Mouse (Mus musculus) intestine, postnatal 0 days (tissue): ENCODE measurements at regions not wholly inside any gene's neighbourhood (a gene's known extent, or its start where the extent isn't known, plus 50 kb on each side); places are given as distances from the start of the nearest gene placed in this dataset.

Source experiments
- ATAC-seq: fragments of 200-750 bp; cut with Nextera tagmentation; 2 replicates; pipeline ENCODE4 v1.8.0; 2017; ENCODE audit warnings: mild to moderate bottlenecking, moderate TSS enrichment, moderate library complexity
- H3K27ac ChIP-seq: fragments of 300-500 bp; sonication (generic); 2 replicates; pipeline ENCODE4 v1.5.1; 2014; ENCODE audit warnings: mild to moderate bottlenecking, low read depth, low read length, moderate library complexity
- H3K27me3 ChIP-seq: fragments of 300-500 bp; sonication (generic); replicated peaks from 2 replicates; pipeline ENCODE4 v1.6.1; 2014; ENCODE audit warnings: low read length, mixed read lengths; ENCODE audit not compliant: control insufficient read depth, insufficient read depth
- H3K36me3 ChIP-seq: fragments of 300-500 bp; sonication (generic); 2 replicates; pipeline ENCODE4 v1.6.1; 2014; ENCODE audit warnings: mild to moderate bottlenecking, moderate library complexity; ENCODE audit not compliant: control insufficient read depth, insufficient read depth
- H3K4me1 ChIP-seq: fragments of 300-500 bp; sonication (generic); replicated peaks from 2 replicates; pipeline ENCODE4 v1.6.1; 2014; ENCODE audit warnings: antibody characterized with exemption, low read length, mixed read lengths; ENCODE audit not compliant: control insufficient read depth, insufficient read depth
- H3K4me2 ChIP-seq: fragments of 300-500 bp; sonication (generic); replicated peaks from 2 replicates; pipeline ENCODE4 v1.6.1; 2014; ENCODE audit warnings: low read depth, mild to moderate bottlenecking, moderate library complexity
- H3K4me3 ChIP-seq: fragments of 300-500 bp; sonication (generic); 2 replicates; pipeline ENCODE4 v1.5.1; 2014; ENCODE audit warnings: low read depth, low read length
- H3K9ac ChIP-seq: fragments of 300-500 bp; sonication (generic); 2 replicates; pipeline ENCODE4 v1.6.1; 2014; ENCODE audit warnings: mild to moderate bottlenecking, low read depth, low read length
- H3K9me3 ChIP-seq: fragments of 300-500 bp; sonication (generic); 2 replicates; pipeline ENCODE4 v1.6.1; 2016; ENCODE audit warnings: mixed run types; ENCODE audit not compliant: control insufficient read depth
- CTCF ChIP-seq: sonication (generic); IDR thresholded peaks from 2 replicates; pipeline ENCODE4 v1.5.1; 2016; ENCODE audit warnings: low read depth, mild to moderate bottlenecking, control low read depth, antibody characterized with exemption, moderate library complexity
- WGBS: fragments of 180-500 bp; shearing (Covaris S2); extraction: QIAGEN DNeasy Blood & Tissue Kit; methylation state at CpG from one replicate; pipeline ENCODE4 v1.1.7; 2014; 5-methylcytosine and 5-hydroxymethylcytosine counted together

GRCm38 (mm10) chr7:133304461-133304860 lies 180.3 kb upstream of the Ctbp2 start:
- no peak overlapping the region for H3K27ac ChIP-seq
- no peak overlapping the region for H3K4me2 ChIP-seq
- no peaks in the 10 kb centered on the region for H3K4me1 ChIP-seq
- H3K9me3 ChIP-seq = no peaks in the 10 kb centered on the region
- H3K36me3 ChIP-seq = no peaks in the 10 kb centered on the region
- 74% methylated on average over 5 of the region's 5 CpGs for WGBS
- TF ChIP-seq CTCF = no peak
- no peak overlapping the region for H3K4me3 ChIP-seq
- no peaks in the 10 kb centered on the region for H3K27me3 ChIP-seq
- no peak overlapping the region for H3K9ac ChIP-seq
- ATAC-seq = no peak

GRCm38 (mm10) chr7:133290471-133290870 lies 166.3 kb upstream of the Ctbp2 start:
- no peak for TF ChIP-seq CTCF
- no peak for ATAC-seq
- 82% methylated on average over 3 of the region's 3 CpGs for WGBS
- Histone ChIP-seq H3K27me3 (no peaks in the 10 kb centered on the region), H3K9me3 (no peaks in the 10 kb centered on the region), H3K27ac (no peak overlapping the region), H3K36me3 (no peaks in the 10 kb centered on the region), H3K4me1 (no peaks in the 10 kb centered on the region), H3K4me3 (no peak overlapping the region), H3K4me2 (no peak overlapping the region), H3K9ac (no peak overlapping the region)

- H3K36me3 ChIP-seq = no peaks in the 10 kb centered on the region
- TF ChIP-seq CTCF = no peak
- H3K4me1 ChIP-seq = no peaks in the 10 kb centered on the region
- ATAC-seq = no peak
- H3K4me3 ChIP-seq = no peak overlapping the region
- H3K4me2 ChIP-seq = no peak overlapping the region
- 68% methylated on average over 3 of the region's 3 CpGs for WGBS
- H3K27me3 ChIP-seq = no peaks in the 10 kb centered on the region
- H3K27ac ChIP-seq = no peak overlapping the region
- no peaks in the 10 kb centered on the region for H3K9me3 ChIP-seq
- no peak overlapping the region for H3K9ac ChIP-seq
These were observed 164.1 kb upstream of the Ctbp2 start for GRCm38 (mm10) chr7:133288236-133288635.

GRCm38 (mm10) chr7:133286836-133287235 lies 162.7 kb upstream of the Ctbp2 start:
- H3K36me3 ChIP-seq = no peaks in the 10 kb centered on the region
- no peaks in the 10 kb centered on the region for H3K4me1 ChIP-seq
- H3K4me2 ChIP-seq = no peak overlapping the region
- ATAC-seq = no peak
- no peak for TF ChIP-seq CTCF
- no peak overlapping the region for H3K4me3 ChIP-seq
- H3K9ac ChIP-seq = no peak overlapping the region
- no peak overlapping the region for H3K27ac ChIP-seq
- H3K9me3 ChIP-seq = no peaks in the 10 kb centered on the region
- H3K27me3 ChIP-seq = no peaks in the 10 kb centered on the region
- WGBS = 88% methylated on average over 7 of the region's 7 CpGs

- no peaks in the 10 kb centered on the region for H3K36me3 ChIP-seq
- H3K4me3 ChIP-seq = no peak overlapping the region
- H3K9me3 ChIP-seq = no peaks in the 10 kb centered on the region
- no peaks in the 10 kb centered on the region for H3K4me1 ChIP-seq
- 86% methylated on average over 5 of the region's 5 CpGs for WGBS
- no peak for TF ChIP-seq CTCF
- H3K27me3 ChIP-seq = no peaks in the 10 kb centered on the region
- no peak overlapping the region for H3K9ac ChIP-seq
- H3K27ac ChIP-seq = no peak overlapping the region
- H3K4me2 ChIP-seq = no peak overlapping the region
- ATAC-seq = no peak
These were observed 162.1 kb upstream of the Ctbp2 start for GRCm38 (mm10) chr7:133286216-133286615.

- Histone ChIP-seq H3K9me3 (no peaks in the 10 kb centered on the region), H3K4me3 (no peak overlapping the region), H3K36me3 (no peaks in the 10 kb centered on the region), H3K4me1 (0 out of 2 replicates have a peak, but pooled peaks cover 4% of the 10 kb centered on the region), H3K4me2 (no peak overlapping the region), H3K9ac (no peak overlapping the region), H3K27me3 (0 out of 2 replicates have a peak, but pooled peaks cover 3% of the 10 kb centered on the region), H3K27ac (no peak overlapping the region)
- 61% methylated on average over 5 of the region's 5 CpGs for WGBS
- ATAC-seq = no peak
- TF ChIP-seq CTCF = no peak
These were observed 138.0 kb upstream of the Ctbp2 start for GRCm38 (mm10) chr7:133262161-133262560.

- Histone ChIP-seq H3K4me1 (0 out of 2 replicates have a peak, but pooled peaks cover 4% of the 10 kb centered on the region), H3K9ac (no peak overlapping the region), H3K27me3 (0 out of 2 replicates have a peak, but pooled peaks cover 3% of the 10 kb centered on the region), H3K4me2 (no peak overlapping the region), H3K9me3 (no peaks in the 10 kb centered on the region), H3K36me3 (no peaks in the 10 kb centered on the region), H3K4me3 (no peak overlapping the region), H3K27ac (no peak overlapping the region)
- no peak for ATAC-seq
- TF ChIP-seq CTCF = no peak
- WGBS = 85% methylated on average over 7 of the region's 7 CpGs
These were observed 135.0 kb upstream of the Ctbp2 start for GRCm38 (mm10) chr7:133259143-133259542.
